Mouse (Mus musculus): Measurements from ENCODE around the gene Gpc2. TPM values are rescaled to one million over a fixed set of nuclear protein-coding genes. Genes with fewer than 3 reads are reported as not detected.

Gpc2 gene
- total RNA-seq, 2 experiments from 2014 or later = 0.86 to 1.1 TPM

- intact Hi-C loops (cut with DNase I) = loop anchor here (5.0 kb wide), 1 partner anchor 180 kb away; the partner anchor contains the start of gene Zfp157
These were observed 17.1 kb downstream of the Gpc2 start for GRCm38 (mm10) chr5:138262582-138263240.

GRCm38 (mm10) chr5:138262001-138262400, 17.8 kb downstream of the Gpc2 start:
- DNase-seq = no peak
- intact Hi-C loops (cut with DNase I) = loop anchor here (5.0 kb wide), 1 partner anchor 180 kb away; the partner anchor contains the start of gene Zfp157

More at GRCm38 (mm10) chr5:138262582-138263240, 17.1 kb downstream of the Gpc2 start:
- DNase-seq = no peak

GRCm38 (mm10) chr5:138260834-138261233, 19.0 kb downstream of the Gpc2 start:
- intact Hi-C loops (cut with DNase I) = loop anchor here (5.0 kb wide), 1 partner anchor 181 kb away; the partner anchor contains the start of gene Zfp157
- DNase-seq = no peak

GRCm38 (mm10) chr5:138260051-138260450, 19.8 kb downstream of the Gpc2 start:
- intact Hi-C loops (cut with DNase I) = loop anchor here (5.0 kb wide), 1 partner anchor 182 kb away; the partner anchor contains the start of gene Zfp157
- DNase-seq = no peak

- intact Hi-C loops (cut with DNase I) = no loop called here
- DNase-seq = no peak
These were observed 20.8 kb downstream of the Gpc2 start for GRCm38 (mm10) chr5:138258993-138259392.

GRCm38 (mm10) chr5:138258542-138258941, 21.3 kb downstream of the Gpc2 start:
- DNase-seq = no peak
- intact Hi-C loops (cut with DNase I) = no loop called here

- intact Hi-C loops (cut with DNase I) = no loop called here
- DNase-seq = no peak
These were observed 21.7 kb downstream of the Gpc2 start for GRCm38 (mm10) chr5:138258078-138258477.

GRCm38 (mm10) chr5:138257585-138257978, 22.2 kb downstream of the Gpc2 start:
- DNase-seq = no peak
- intact Hi-C loops (cut with DNase I) = no loop called here

- DNase-seq = no peak
- intact Hi-C loops (cut with DNase I) = no loop called here
These were observed 22.7 kb downstream of the Gpc2 start for GRCm38 (mm10) chr5:138256966-138257584.

- no peak for DNase-seq
- intact Hi-C loops (cut with DNase I) = no loop called here
These were observed 23.7 kb downstream of the Gpc2 start for GRCm38 (mm10) chr5:138256094-138256467.

- intact Hi-C loops (cut with DNase I) = no loop called here
- DNase-seq = peak; percentile 96 to 97
These were observed 24.3 kb downstream of the Gpc2 start, which contains the start of gene Lamtor4 for GRCm38 (mm10) chr5:138255353-138256093. Lamtor4 (plus strand) TSS chr5:138255482.

GRCm38 (mm10) chr5:138253061-138253460, 26.7 kb downstream of the Gpc2 start:
- DNase-seq = no peak
- intact Hi-C loops (cut with DNase I) = loop anchor here (1.0 kb wide), 1 partner anchor 52 kb away; no protein-coding TSS in a partner anchor

GRCm38 (mm10) chr5:138251144-138251543, 28.7 kb downstream of the Gpc2 start:
- intact Hi-C loops (cut with DNase I) = no loop called here
- DNase-seq = no peak

GRCm38 (mm10) chr5:138241511-138241910, 38.3 kb downstream of the Gpc2 start:
- intact Hi-C loops (cut with DNase I) = no loop called here
- DNase-seq = no peak

- no peak for DNase-seq
- intact Hi-C loops (cut with DNase I) = no loop called here
These were observed 45.6 kb downstream of the Gpc2 start for GRCm38 (mm10) chr5:138234224-138234623.

- intact Hi-C loops (cut with DNase I) = no loop called here
- no peak for DNase-seq
These were observed 46.0 kb downstream of the Gpc2 start for GRCm38 (mm10) chr5:138233778-138234177.

GRCm38 (mm10) chr5:138229511-138229910, 50.3 kb downstream of the Gpc2 start:
- intact Hi-C loops (cut with DNase I) = no loop called here
- DNase-seq = no peak

- intact Hi-C loops (cut with DNase I) = no loop called here
- peak in 1 of 2 experiments; percentile 50 for DNase-seq
These were observed 51.8 kb downstream of the Gpc2 start for GRCm38 (mm10) chr5:138228026-138228425.

GRCm38 (mm10) chr5:138227367-138227766, 52.4 kb downstream of the Gpc2 start:
- intact Hi-C loops (cut with DNase I) = no loop called here
- DNase-seq = no peak

GRCm38 (mm10) chr5:138226491-138226890, 53.3 kb downstream of the Gpc2 start:
- intact Hi-C loops (cut with DNase I) = no loop called here
- no peak for DNase-seq

GRCm38 (mm10) chr5:138225700-138226099, 54.1 kb downstream of the Gpc2 start, which contains the start of gene Nxpe5:
Nxpe5 (plus strand) TSS chr5:138225898.
- intact Hi-C loops (cut with DNase I) = no loop called here
- no peak for DNase-seq
